Mouse (Mus musculus) heart, postnatal 25 days (tissue): ENCODE results near the gene Myo3a. TPM values are rescaled to one million over a fixed set of nuclear protein-coding genes. Genes with fewer than 3 reads are reported as not detected.

Experiments
- microRNA-seq: library from miRNA; unstranded; fragments of <30 nt; microRNA quantifications from one replicate; pipeline ENCODE4 v1.2.0, GENCODE M21; 2022
- total RNA-seq, 2 experiments: library from RNA; stranded (reverse); gene quantifications; 2 replicates each; pipeline ENCODE4 v1.2.3; 2021

The Myo3a gene
- total RNA-seq, 2 experiments from 2014 or later = not detected

Small RNA genes lying within 50 kb of the gene (microRNA-seq; reads per million reads assigned to microRNA genes)
- gene Gm23636 (not detected), gene Mir3967 (not detected)
